Comparison of ENCODE assay signal across 13 mouse cellular contexts in the genomic region with DNA sequence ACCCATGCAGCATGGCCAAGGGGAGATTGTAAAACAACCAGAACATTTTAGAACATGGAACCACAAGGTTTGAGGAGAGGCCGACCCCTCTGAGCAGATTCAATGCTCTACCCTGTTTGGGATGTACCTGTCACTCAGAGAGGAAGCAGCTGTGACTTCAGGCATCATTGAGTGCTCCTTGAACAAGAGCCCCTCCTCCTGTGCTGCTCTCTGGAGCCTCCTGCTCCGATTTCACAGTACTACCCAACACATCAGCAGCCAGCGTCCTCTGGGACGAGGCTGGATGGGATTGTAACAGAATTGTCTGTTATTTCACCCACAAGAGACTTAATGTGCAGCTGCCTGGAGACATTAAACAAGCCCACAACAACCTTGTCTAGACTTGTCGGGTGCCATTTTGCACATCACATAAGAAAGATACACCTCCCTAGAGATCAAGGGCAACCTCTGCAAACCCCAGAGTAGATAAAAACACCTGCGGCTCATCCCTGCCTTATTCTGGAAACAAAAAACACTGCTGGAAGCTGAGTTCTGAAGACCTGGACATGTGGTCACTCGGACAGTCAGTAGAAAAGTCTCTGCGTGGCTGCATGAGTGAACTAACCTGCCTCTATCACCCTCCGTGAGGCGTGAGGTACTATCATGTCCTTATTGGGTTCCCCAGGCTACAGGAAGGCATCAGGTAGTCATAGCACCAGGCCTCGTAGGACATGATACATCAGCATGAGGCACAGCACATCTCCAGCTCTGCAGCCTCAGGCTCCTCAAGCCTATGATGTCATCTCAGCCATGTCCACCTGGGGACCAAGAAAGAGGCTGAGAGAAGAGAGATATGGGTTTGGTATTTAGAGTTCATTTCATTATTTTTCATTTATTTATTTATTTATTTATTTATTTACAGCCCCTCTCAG.
"Had no signal": no experiment of that assay in that cellular context is flagged by ENCODE, and none has a peak within 500 bp of the region (broad histone marks: within the 10 kb centered on the region; RNA-seq: fewer than 3 reads in every experiment).

No protein-coding gene starts in this region.

- H3K9ac ChIP-seq: limb, embryonic 13.5 days; liver, embryonic 14.5 days; neural tube, embryonic 15.5 days had no signal

- H3K4me3 ChIP-seq: limb, embryonic 13.5 days; midbrain, embryonic 10.5 days; myocyte; neural tube, embryonic 15.5 days had no signal

- H3K4me1 ChIP-seq: limb, embryonic 13.5 days; midbrain, embryonic 10.5 days; neural tube, embryonic 15.5 days had no signal

- H3K9me3 ChIP-seq: midbrain, embryonic 10.5 days; neural tube, embryonic 15.5 days had no signal

- DNase-seq: kidney, adult 2 months; left cerebral cortex, postnatal 4 days; lung, adult 18-20 months; midbrain, embryonic 14.5 days; right cerebral cortex, postnatal 4 days; spleen, adult 18-20 months; thymus, adult 18-20 months; thymus, postnatal 25 days had no signal

- H3K36me3 ChIP-seq: limb, embryonic 13.5 days; midbrain, embryonic 10.5 days; neural tube, embryonic 15.5 days had no signal

- H3K4me2 ChIP-seq: limb, embryonic 13.5 days; neural tube, embryonic 15.5 days had no signal

- H3K27me3 ChIP-seq: limb, embryonic 13.5 days; neural tube, embryonic 15.5 days had no signal

- H3K27ac ChIP-seq: limb, embryonic 13.5 days; liver, embryonic 14.5 days; midbrain, embryonic 10.5 days; neural tube, embryonic 15.5 days had no signal
